Mouse (Mus musculus) liver, embryonic 11.5 days (tissue): ENCODE measurements around the gene Col23a1. TPM values are rescaled to one million over a fixed set of nuclear protein-coding genes. Genes with fewer than 3 reads are reported as not detected.
A peak's percentile ranks its signal among the peaks of the same experiment; 100 is the strongest.

ENCODE experiments used
- ATAC-seq: fragments of 200-750 bp; cut with Nextera tagmentation; replicated peaks from 2 replicates; pipeline ENCODE4 v1.8.0; 2017; ENCODE audit warnings: moderate number of reproducible peaks, mild to moderate bottlenecking, moderate TSS enrichment, moderate library complexity; ENCODE audit not compliant: low FRiP score
- DNase-seq: peaks from one replicate; pipeline ENCODE4 v3.0.0-alpha.2; 2017; ENCODE audit warnings: low spot score
- H3K27ac ChIP-seq: fragments of 300-500 bp; sonication (generic); 2 replicates; pipeline ENCODE4 v1.5.1; 2014; ENCODE audit warnings: mild to moderate bottlenecking, low read depth, low read length, control low read depth
- H3K27me3 ChIP-seq: fragments of 300-500 bp; sonication (generic); replicated peaks from 2 replicates; pipeline ENCODE4 v1.6.1; 2014; ENCODE audit warnings: low read length, mixed read lengths; ENCODE audit not compliant: control insufficient read depth, insufficient read depth
- H3K36me3 ChIP-seq: fragments of 300-500 bp; sonication (generic); 2 replicates; pipeline ENCODE4 v1.6.1; 2014; ENCODE audit warnings: mild to moderate bottlenecking, low read length, moderate library complexity, mixed read lengths; ENCODE audit not compliant: control insufficient read depth, insufficient read depth
- H3K4me1 ChIP-seq: fragments of 300-500 bp; sonication (generic); replicated peaks from 2 replicates; pipeline ENCODE4 v1.6.1; 2014; ENCODE audit warnings: low read length, mixed read lengths; ENCODE audit not compliant: control insufficient read depth, insufficient read depth
- H3K4me2 ChIP-seq: fragments of 300-500 bp; sonication (generic); 2 replicates; pipeline ENCODE4 v1.6.1; 2014; ENCODE audit warnings: mild to moderate bottlenecking, control low read depth, moderate library complexity
- H3K4me3 ChIP-seq: fragments of 300-500 bp; sonication (generic); 2 replicates; pipeline ENCODE4 v1.5.1; 2014; ENCODE audit warnings: low read depth, low read length, control low read depth
- H3K9ac ChIP-seq: fragments of 300-500 bp; sonication (generic); 2 replicates; pipeline ENCODE4 v1.6.1; 2014; ENCODE audit warnings: low read depth, low read length, control low read depth
- H3K9me3 ChIP-seq: fragments of 300-500 bp; sonication (generic); 2 replicates; pipeline ENCODE4 v1.6.1; 2016; ENCODE audit warnings: low read length, inconsistent platforms, mixed read lengths; ENCODE audit not compliant: control insufficient read depth
- WGBS: fragments of 180-500 bp; shearing (Covaris S2); extraction: QIAGEN DNeasy Blood & Tissue Kit; methylation state at CpG from one replicate; pipeline ENCODE4 v1.1.7; 2014; 5-methylcytosine and 5-hydroxymethylcytosine counted together
- polyA plus RNA-seq: library from polyadenylated mRNA; unstranded; fragments of >200 nt; fragmentation: Nextera tagmentation; extraction: Ambion mirVana; gene quantifications from 2 replicates; pipeline ENCODE4 v1.2.1, GENCODE M21; 2014

Col23a1 gene
- polyA plus RNA-seq, 1 experiment from 2014 or later, result 2.0 TPM

GRCm38 (mm10) chr11:51442599-51442998 is 152.9 kb downstream of the Col23a1 start:
- peaks cover 17% of the 10 kb centered on the region for H3K4me1 ChIP-seq
- no peak overlapping the region for H3K4me2 ChIP-seq
- no peak overlapping the region for H3K9ac ChIP-seq
- H3K27ac ChIP-seq, result no peak overlapping the region
- 80% methylated on average over 8 of the region's 8 CpGs for WGBS
- ATAC-seq, result no peak
- no peaks in the 10 kb centered on the region for H3K9me3 ChIP-seq
- no peak for DNase-seq
- no peaks in the 10 kb centered on the region for H3K36me3 ChIP-seq
- no peak overlapping the region for H3K4me3 ChIP-seq
- H3K27me3 ChIP-seq, result no peaks in the 10 kb centered on the region

- 21% methylated on average over 2 of the region's 2 CpGs for WGBS
- H3K36me3 ChIP-seq, result no peaks in the 10 kb centered on the region
- peak overlapping the region; percentile 43 for H3K4me2 ChIP-seq
- H3K4me3 ChIP-seq, result no peak overlapping the region
- H3K4me1 ChIP-seq, result peaks cover 17% of the 10 kb centered on the region
- DNase-seq, result no peak
- H3K9ac ChIP-seq, result peak overlapping the region; percentile 51; the same call in 1 of the 2 replicates
- H3K27me3 ChIP-seq, result no peaks in the 10 kb centered on the region
- ATAC-seq, result peak; percentile 97
- no peaks in the 10 kb centered on the region for H3K9me3 ChIP-seq
- H3K27ac ChIP-seq, result peak overlapping the region; percentile 78
These were observed 154.1 kb downstream of the Col23a1 start for GRCm38 (mm10) chr11:51443818-51444217.

GRCm38 (mm10) chr11:51444649-51445048 is 154.9 kb downstream of the Col23a1 start:
- no peak for DNase-seq
- H3K9ac ChIP-seq, result no peak overlapping the region

GRCm38 (mm10) chr11:51446711-51447425 is 157.1 kb downstream of the Col23a1 start:
- H3K9me3 ChIP-seq, result no peaks in the 10 kb centered on the region
- H3K4me3 ChIP-seq, result no peak overlapping the region
- peak; percentile 49 for DNase-seq
- H3K4me1 ChIP-seq, result peaks cover 17% of the 10 kb centered on the region
- no peaks in the 10 kb centered on the region for H3K27me3 ChIP-seq
- WGBS, result 32% methylated on average over 6 of the region's 6 CpGs
- no peak overlapping the region for H3K9ac ChIP-seq
- H3K27ac ChIP-seq, result no peak overlapping the region
- peak; percentile 62 for ATAC-seq
- no peaks in the 10 kb centered on the region for H3K36me3 ChIP-seq
- H3K4me2 ChIP-seq, result no peak overlapping the region

More at GRCm38 (mm10) chr11:51444649-51445048, 154.9 kb downstream of the Col23a1 start:
- Histone ChIP-seq H3K27me3 (no peaks in the 10 kb centered on the region), H3K27ac (peak overlapping the region; percentile 78; the same call in 1 of the 2 replicates), H3K9me3 (no peaks in the 10 kb centered on the region), H3K4me1 (peaks cover 17% of the 10 kb centered on the region), H3K36me3 (no peaks in the 10 kb centered on the region), H3K4me2 (no peak overlapping the region), H3K4me3 (no peak overlapping the region)
- WGBS, result 81% methylated on average over 7 of the region's 7 CpGs
- ATAC-seq, result no peak

- no peak overlapping the region for H3K9ac ChIP-seq
- H3K36me3 ChIP-seq, result no peaks in the 10 kb centered on the region
- no peak overlapping the region for H3K4me3 ChIP-seq
- H3K27ac ChIP-seq, result no peak overlapping the region
- no peak for ATAC-seq
- H3K27me3 ChIP-seq, result no peaks in the 10 kb centered on the region
- 80% methylated on average over 4 of the region's 4 CpGs for WGBS
- peaks cover 14% of the 10 kb centered on the region for H3K4me1 ChIP-seq
- no peaks in the 10 kb centered on the region for H3K9me3 ChIP-seq
- no peak overlapping the region for H3K4me2 ChIP-seq
- no peak for DNase-seq
These were observed 158.5 kb downstream of the Col23a1 start for GRCm38 (mm10) chr11:51448256-51448655.

- peaks cover 10% of the 10 kb centered on the region for H3K4me1 ChIP-seq
- WGBS, result 74% methylated on average over 4 of the region's 4 CpGs
- H3K27me3 ChIP-seq, result no peaks in the 10 kb centered on the region
These were observed 159.0 kb downstream of the Col23a1 start for GRCm38 (mm10) chr11:51448680-51449079.

GRCm38 (mm10) chr11:51449881-51450280 is 160.2 kb downstream of the Col23a1 start:
- DNase-seq, result no peak
- H3K27me3 ChIP-seq, result no peaks in the 10 kb centered on the region
- 78% methylated on average over 7 of the region's 7 CpGs for WGBS

More at GRCm38 (mm10) chr11:51448680-51449079, 159.0 kb downstream of the Col23a1 start:
- H3K9ac ChIP-seq, result no peak overlapping the region
- H3K4me2 ChIP-seq, result no peak overlapping the region
- H3K9me3 ChIP-seq, result no peaks in the 10 kb centered on the region
- H3K27ac ChIP-seq, result no peak overlapping the region
- no peak overlapping the region for H3K4me3 ChIP-seq
- no peaks in the 10 kb centered on the region for H3K36me3 ChIP-seq
- no peak for ATAC-seq
- DNase-seq, result no peak

GRCm38 (mm10) chr11:51451281-51451680 is 161.6 kb downstream of the Col23a1 start:
- DNase-seq (no peak), ATAC-seq (no peak)
- H3K36me3 ChIP-seq, result no peaks in the 10 kb centered on the region
- H3K9ac ChIP-seq, result no peak overlapping the region
- H3K9me3 ChIP-seq, result no peaks in the 10 kb centered on the region
- H3K27me3 ChIP-seq, result no peaks in the 10 kb centered on the region
- WGBS, result 84% methylated on average over 5 of the region's 5 CpGs
- H3K4me1 ChIP-seq, result no peaks in the 10 kb centered on the region
- H3K4me3 ChIP-seq, result no peak overlapping the region
- H3K4me2 ChIP-seq, result no peak overlapping the region
- no peak overlapping the region for H3K27ac ChIP-seq

More at GRCm38 (mm10) chr11:51449881-51450280, 160.2 kb downstream of the Col23a1 start:
- Histone ChIP-seq H3K4me3 (no peak overlapping the region), H3K36me3 (no peaks in the 10 kb centered on the region), H3K9ac (no peak overlapping the region), H3K4me1 (peaks cover 3% of the 10 kb centered on the region; the same call in 1 of the 2 replicates), H3K27ac (no peak overlapping the region), H3K4me2 (no peak overlapping the region), H3K9me3 (no peaks in the 10 kb centered on the region)
- no peak for ATAC-seq

- Histone ChIP-seq H3K9me3 (no peaks in the 10 kb centered on the region), H3K4me3 (no peak overlapping the region), H3K4me2 (no peak overlapping the region), H3K9ac (no peak overlapping the region), H3K36me3 (no peaks in the 10 kb centered on the region), H3K27ac (no peak overlapping the region), H3K27me3 (no peaks in the 10 kb centered on the region), H3K4me1 (no peaks in the 10 kb centered on the region)
- ATAC-seq, result no peak
- WGBS, result 56% methylated on average over 7 of the region's 7 CpGs
- DNase-seq, result no peak
These were observed 162.2 kb downstream of the Col23a1 start for GRCm38 (mm10) chr11:51451925-51452324.
